Comparison of ENCODE assay signal across 8 mouse cellular contexts in genomic region chr9:43102931-43103330, GRCm38 (mm10). TPM values are rescaled to one million over a fixed set of nuclear protein-coding genes. Genes with fewer than 3 reads are reported as not detected.
DNase-seq lines count a peak whose midpoint lies in the region; ATAC-seq lines count a peak whose summit lies in the region.

No protein-coding gene starts in this region.

- H3K27ac ChIP-seq in kidney, embryonic 16.5 days (ENCODE audit: low read length) = no peak overlapping the region
- no peak overlapping the region for H3K27ac ChIP-seq in embryonic facial prominence, embryonic 15.5 days (replicated peaks)
- H3K27ac ChIP-seq in intestine, embryonic 16.5 days (ENCODE audit: low read length) = no peak overlapping the region
- H3K27ac ChIP-seq in neural tube, embryonic 12.5 days = no peak overlapping the region

- H3K4me2 ChIP-seq in kidney, embryonic 16.5 days (replicated peaks; ENCODE audit: low read depth, low read length) = peak overlapping the region; percentile 77
- peak overlapping the region; percentile 85 for H3K4me2 ChIP-seq in embryonic facial prominence, embryonic 15.5 days (replicated peaks)
- H3K4me2 ChIP-seq in intestine, embryonic 16.5 days (ENCODE audit: low read depth, low read length) = peak overlapping the region; percentile 43
- peak overlapping the region; percentile 67 for H3K4me2 ChIP-seq in neural tube, embryonic 12.5 days (replicated peaks)

- H3K4me1 ChIP-seq in kidney, embryonic 16.5 days (ENCODE audit: insufficient read depth, low read length) = peaks cover 39% of the 10 kb centered on the region
- H3K4me1 ChIP-seq in embryonic facial prominence, embryonic 15.5 days = peaks cover 41% of the 10 kb centered on the region
- peaks cover 22% of the 10 kb centered on the region for H3K4me1 ChIP-seq in intestine, embryonic 16.5 days (ENCODE audit: control insufficient read depth, insufficient read depth, low read length)
- peaks cover 22% of the 10 kb centered on the region for H3K4me1 ChIP-seq in neural tube, embryonic 12.5 days

- no peaks in the 10 kb centered on the region for H3K36me3 ChIP-seq in kidney, embryonic 16.5 days (ENCODE audit: insufficient read depth, low read length)
- H3K36me3 ChIP-seq in embryonic facial prominence, embryonic 15.5 days = no peaks in the 10 kb centered on the region
- no peaks in the 10 kb centered on the region for H3K36me3 ChIP-seq in intestine, embryonic 16.5 days (ENCODE audit: control insufficient read depth, insufficient read depth, low read length)
- H3K36me3 ChIP-seq in neural tube, embryonic 12.5 days = no peaks in the 10 kb centered on the region

- WGBS in kidney, embryonic 16.5 days = 89% methylated on average over 2 of the region's 2 CpGs
- 86% methylated on average over 2 of the region's 2 CpGs for WGBS in embryonic facial prominence, embryonic 15.5 days
- WGBS in intestine, embryonic 16.5 days = 76% methylated on average over 2 of the region's 2 CpGs
- WGBS in neural tube, embryonic 12.5 days = 94% methylated on average over 2 of the region's 2 CpGs

- no peak for DNase-seq in kidney, postnatal 36 days
- no peak for DNase-seq in cerebellum, postnatal 25 days
- no peak for DNase-seq in urinary bladder, postnatal 4 days (ENCODE audit: low spot score in 2 of 2)
- DNase-seq in cerebellum, postnatal 10 days = no peak

- peak overlapping the region; percentile 18 for H3K9ac ChIP-seq in kidney, embryonic 16.5 days (replicated peaks; ENCODE audit: low read length)
- H3K9ac ChIP-seq in embryonic facial prominence, embryonic 15.5 days = no peak overlapping the region
- H3K9ac ChIP-seq in intestine, embryonic 16.5 days (ENCODE audit: low read depth, low read length) = 0 out of 2 replicates have a peak overlapping the region, but pooled peaks have one; percentile 5
- 0 out of 2 replicates have a peak overlapping the region, but pooled peaks have one; percentile 17 for H3K9ac ChIP-seq in neural tube, embryonic 12.5 days

- no peaks in the 10 kb centered on the region for H3K27me3 ChIP-seq in kidney, embryonic 16.5 days (ENCODE audit: insufficient read depth, low read length)
- no peaks in the 10 kb centered on the region for H3K27me3 ChIP-seq in embryonic facial prominence, embryonic 15.5 days
- H3K27me3 ChIP-seq in intestine, embryonic 16.5 days (replicated peaks; ENCODE audit: control insufficient read depth, insufficient read depth, low read length) = no peaks in the 10 kb centered on the region
- H3K27me3 ChIP-seq in neural tube, embryonic 12.5 days (replicated peaks) = no peaks in the 10 kb centered on the region

- no peaks in the 10 kb centered on the region for H3K9me3 ChIP-seq in kidney, embryonic 16.5 days (ENCODE audit: low read length)
- no peaks in the 10 kb centered on the region for H3K9me3 ChIP-seq in embryonic facial prominence, embryonic 15.5 days (replicated peaks)
- H3K9me3 ChIP-seq in intestine, embryonic 16.5 days (ENCODE audit: control insufficient read depth, low read length) = no peaks in the 10 kb centered on the region
- H3K9me3 ChIP-seq in neural tube, embryonic 12.5 days = no peaks in the 10 kb centered on the region

- no peak for ATAC-seq in kidney, embryonic 16.5 days (ENCODE audit: low FRiP score, low TSS enrichment)
- no peak for ATAC-seq in embryonic facial prominence, embryonic 15.5 days (ENCODE audit: insufficient number of reproducible peaks, low FRiP score, low TSS enrichment, low read depth)
- ATAC-seq in intestine, embryonic 16.5 days = no peak
- no peak for ATAC-seq in neural tube, embryonic 12.5 days (ENCODE audit: low FRiP score, low read depth)

- H3K4me3 ChIP-seq in kidney, embryonic 16.5 days (ENCODE audit: low read length) = peak overlapping the region; percentile 88
- peak overlapping the region; percentile 82 for H3K4me3 ChIP-seq in embryonic facial prominence, embryonic 15.5 days (replicated peaks)
- H3K4me3 ChIP-seq in intestine, embryonic 16.5 days (ENCODE audit: low read length) = peak overlapping the region; percentile 21
- H3K4me3 ChIP-seq in neural tube, embryonic 12.5 days = no peak overlapping the region

RNA-seq across cellular contexts. Expression of gene Arhgef12, which starts 4.1 kb away (rescaled TPM):
- polyA plus RNA-seq in kidney, embryonic 16.5 days (2015; fragmentation: Nextera tagmentation; extraction: Ambion mirVana) = 13.0 and 16.5 TPM in 2 replicates
- 12.2 and 14.3 TPM in 2 replicates for polyA plus RNA-seq in embryonic facial prominence, embryonic 15.5 days (2015; fragmentation: Nextera tagmentation; extraction: Ambion mirVana)
- 5.2 and 5.6 TPM in 2 replicates for polyA plus RNA-seq in intestine, embryonic 16.5 days (2015; fragmentation: Nextera tagmentation; extraction: Ambion mirVana)
- polyA plus RNA-seq in neural tube, embryonic 12.5 days (2016; fragmentation: Nextera tagmentation; extraction: Ambion mirVana) = 17.1 and 19.2 TPM in 2 replicates

RNA-seq across cellular contexts. Expression of gene Tmem136, which starts 13.4 kb away (rescaled TPM):
- polyA plus RNA-seq in kidney, embryonic 16.5 days (2015; fragmentation: Nextera tagmentation; extraction: Ambion mirVana) = 9.2 and 9.7 TPM in 2 replicates
- 5.7 TPM in 2 replicates for polyA plus RNA-seq in embryonic facial prominence, embryonic 15.5 days (2015; fragmentation: Nextera tagmentation; extraction: Ambion mirVana)
- 3.3 and 3.4 TPM in 2 replicates for polyA plus RNA-seq in intestine, embryonic 16.5 days (2015; fragmentation: Nextera tagmentation; extraction: Ambion mirVana)
- 9.4 and 11.5 TPM in 2 replicates for polyA plus RNA-seq in neural tube, embryonic 12.5 days (2016; fragmentation: Nextera tagmentation; extraction: Ambion mirVana)
